Mouse (Mus musculus): ENCODE measurements around the gene Jag2.
A peak's percentile ranks its signal among the peaks of the same experiment; 100 is the strongest.

Jag2 gene

DNA sequence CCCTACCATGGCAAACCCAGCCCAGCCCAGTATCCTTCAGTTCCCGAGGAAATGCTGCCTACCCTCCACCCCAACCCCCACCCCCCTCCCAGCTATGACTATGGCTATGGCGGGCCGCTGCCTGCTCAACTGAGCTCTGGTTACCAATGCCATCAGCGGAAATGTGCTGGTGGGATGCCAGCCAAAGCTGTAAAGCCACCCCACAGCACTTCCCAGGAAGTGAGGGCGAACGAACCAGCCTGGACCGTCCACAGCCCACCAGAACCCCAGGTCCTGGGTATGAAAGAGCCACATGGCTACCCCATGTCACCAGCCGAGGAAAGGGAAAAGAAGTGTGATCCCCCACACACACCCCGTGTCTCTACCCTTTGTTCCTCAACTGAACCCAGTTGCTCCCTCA, 11.1 kb upstream of the Jag2 start:
- no peak for DNase-seq

GRCm38 (mm10) chr12:112940238-112940637, 10.7 kb upstream of the Jag2 start:
- no peak for DNase-seq

- no peak for DNase-seq
Measured at GRCm38 (mm10) chr12:112938873-112939565, 9.4 kb upstream of the Jag2 start.

- no peak for DNase-seq
Measured at GRCm38 (mm10) chr12:112938366-112938765, 8.8 kb upstream of the Jag2 start.

GRCm38 (mm10) chr12:112937906-112938305, 8.3 kb upstream of the Jag2 start:
- DNase-seq, result no peak

DNA sequence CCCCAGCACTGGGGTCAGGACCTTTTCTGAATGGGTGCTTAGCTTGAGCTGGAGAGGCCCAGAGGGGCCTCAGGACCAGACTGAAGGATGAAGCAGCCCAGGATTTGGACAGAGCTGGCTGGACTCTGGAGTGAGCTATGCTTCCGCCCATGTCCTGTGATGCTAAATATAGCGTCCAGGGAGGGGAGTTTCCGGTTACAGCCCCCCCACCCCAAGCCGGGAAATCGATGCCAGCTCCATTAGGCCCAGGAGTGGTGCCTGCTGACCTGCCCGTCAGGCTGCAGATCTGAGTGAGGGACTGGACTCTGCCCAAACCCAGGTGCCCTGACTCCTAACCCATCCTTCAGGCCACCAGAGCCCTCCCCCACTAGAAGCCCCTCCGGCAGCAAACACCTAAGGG, 3.1 kb upstream of the Jag2 start:
- DNase-seq, result no peak

- DNase-seq, result peak; percentile 42 to 46
Measured at GRCm38 (mm10) chr12:112928401-112929241, 955 bp downstream of the Jag2 start.

DNA sequence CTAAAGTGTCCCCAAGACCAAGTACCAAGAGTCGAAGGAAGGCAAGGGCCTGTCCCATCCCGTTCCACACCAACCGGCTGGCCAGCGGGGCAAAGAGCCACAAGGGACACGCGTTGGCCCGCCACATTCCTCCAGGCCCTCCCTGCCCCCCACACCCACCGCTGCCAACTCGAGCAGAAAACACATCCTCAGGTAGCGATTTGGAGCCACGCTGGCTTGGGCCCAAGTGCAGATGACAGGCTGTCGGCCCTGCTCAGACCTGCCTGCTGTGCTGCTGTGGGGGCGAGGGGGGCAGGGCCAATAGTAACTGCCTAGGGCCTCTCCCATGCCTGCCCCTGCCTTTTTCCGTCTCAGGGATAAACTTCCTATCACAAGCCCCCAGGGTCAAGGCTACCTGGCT, 2.3 kb downstream of the Jag2 start:
- DNase-seq, result no peak

- DNase-seq, result no peak
Measured at GRCm38 (mm10) chr12:112925950-112926349, 3.6 kb downstream of the Jag2 start.

DNA sequence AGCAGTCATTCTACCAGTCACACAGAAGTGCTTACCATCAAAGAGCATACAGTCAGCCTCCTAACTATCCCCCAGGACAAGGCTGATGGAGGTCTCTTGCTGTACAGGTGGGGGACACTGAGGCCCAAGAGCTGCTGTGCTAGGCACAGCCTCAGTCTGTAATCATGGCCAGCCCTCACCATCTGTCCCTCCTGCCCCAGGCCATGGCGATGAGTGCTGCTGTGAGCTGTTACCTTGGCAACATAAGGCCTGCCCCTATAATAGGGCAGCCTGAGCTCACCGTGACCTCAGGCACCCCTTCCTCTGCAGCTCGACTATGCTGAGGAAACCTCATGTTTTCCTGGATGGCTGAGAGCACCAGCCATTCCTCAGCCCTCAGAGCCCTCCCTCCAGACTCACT, 7.0 kb downstream of the Jag2 start:
- DNase-seq, result no peak

GRCm38 (mm10) chr12:112921518-112921917, 8.1 kb downstream of the Jag2 start:
- DNase-seq, result no peak

- no peak for DNase-seq
Measured at GRCm38 (mm10) chr12:112917906-112918305, 11.7 kb downstream of the Jag2 start.

- no peak for DNase-seq
Measured at GRCm38 (mm10) chr12:112917486-112917885, 12.1 kb downstream of the Jag2 start.

DNA sequence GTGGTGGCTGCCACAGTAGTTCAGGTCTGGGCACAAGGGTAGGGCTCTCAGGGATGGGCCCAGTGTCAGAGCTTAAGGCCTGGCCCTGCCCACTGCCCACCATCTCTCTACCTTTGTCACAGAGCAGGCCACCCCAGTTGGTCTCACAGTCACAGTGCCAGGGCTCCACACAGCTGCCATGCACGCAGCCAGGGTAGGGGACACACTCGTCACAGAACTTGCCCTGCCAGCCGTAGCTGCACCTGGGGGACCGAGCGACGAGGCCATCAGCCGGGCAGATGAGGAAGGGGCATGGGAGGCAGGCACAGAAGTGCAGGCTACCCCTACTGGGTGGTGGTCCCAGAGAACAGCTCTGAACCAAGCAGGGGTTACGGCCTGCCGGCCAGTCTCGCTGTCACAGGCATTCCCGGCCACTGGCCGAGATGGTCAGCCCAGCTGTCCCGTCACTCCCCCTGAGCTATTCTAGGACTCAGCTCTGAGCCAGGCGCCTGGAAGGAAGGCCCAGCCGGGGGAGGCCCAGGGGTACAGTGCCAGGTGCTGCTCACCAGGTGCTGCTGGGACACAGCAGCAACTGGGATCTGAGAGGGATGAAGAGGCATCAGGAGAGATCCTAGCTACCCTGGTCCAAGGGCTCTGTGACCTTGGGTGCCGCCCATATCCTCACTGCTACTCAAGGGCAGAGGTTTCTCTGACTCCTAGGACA, 12.7 kb downstream of the Jag2 start:
- DNase-seq, result no peak

DNA sequence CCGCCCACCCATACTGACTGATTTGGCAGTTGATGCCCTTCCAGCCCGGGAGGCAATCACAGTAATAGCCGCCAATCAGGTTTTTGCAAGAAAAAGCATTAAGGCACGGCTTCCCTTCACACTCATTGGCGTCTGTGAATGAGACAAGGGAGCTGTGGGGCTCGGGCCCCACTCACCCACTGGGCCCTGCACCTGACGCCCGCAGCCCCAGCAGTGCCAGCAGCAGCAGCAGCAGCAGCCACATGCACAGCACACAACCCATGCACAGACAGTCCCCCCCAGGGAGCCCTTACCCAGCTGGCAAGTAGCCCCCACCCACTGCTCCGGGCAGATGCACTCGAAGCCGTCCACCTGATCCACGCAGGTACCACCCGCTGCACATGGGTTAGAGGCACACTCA, 14.0 kb downstream of the Jag2 start:
- no peak for DNase-seq

GRCm38 (mm10) chr12:112914527-112914926, 15.0 kb downstream of the Jag2 start:
- no peak for DNase-seq

DNA sequence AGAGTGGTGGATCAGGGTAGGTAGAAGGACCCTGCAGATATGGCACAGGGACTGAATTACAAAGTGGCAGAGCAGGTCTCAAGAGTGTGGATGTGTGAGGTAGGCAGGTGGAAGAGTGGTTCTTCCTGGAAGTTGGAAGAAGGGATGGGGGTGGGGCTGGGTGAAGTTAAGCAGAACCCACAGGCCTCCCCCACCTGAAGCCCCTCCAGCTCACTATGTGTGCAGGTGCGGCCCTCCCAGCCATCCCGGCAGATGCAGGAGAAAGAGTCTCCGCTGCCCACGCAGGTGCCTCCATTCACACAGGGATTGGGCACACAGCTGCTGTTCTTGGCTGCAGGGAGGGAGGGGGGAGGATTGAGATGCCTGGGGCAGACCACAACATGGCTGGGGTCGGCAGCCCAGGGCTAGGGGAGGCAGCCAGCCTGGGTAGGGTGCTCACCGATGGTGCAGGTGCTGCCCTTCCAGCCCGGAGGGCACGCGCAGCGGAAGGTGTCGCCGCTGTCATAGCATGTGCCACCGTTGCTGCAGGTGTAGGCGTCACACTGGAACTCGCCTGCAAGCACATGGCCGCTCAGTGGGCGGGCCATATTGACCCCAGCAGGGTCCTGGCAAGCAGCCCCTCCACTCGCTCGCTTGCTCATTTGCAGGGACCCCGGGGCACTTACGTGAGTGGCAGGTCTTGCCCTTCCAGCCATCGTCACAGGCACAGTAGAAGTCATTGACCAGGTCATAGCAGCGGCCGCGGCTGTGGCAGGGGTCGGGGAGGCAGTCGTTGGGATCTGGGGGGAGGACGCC, 16.4 kb downstream of the Jag2 start:
- no peak for DNase-seq

GRCm38 (mm10) chr12:112911701-112912100, 17.9 kb downstream of the Jag2 start:
- DNase-seq, result no peak

DNA sequence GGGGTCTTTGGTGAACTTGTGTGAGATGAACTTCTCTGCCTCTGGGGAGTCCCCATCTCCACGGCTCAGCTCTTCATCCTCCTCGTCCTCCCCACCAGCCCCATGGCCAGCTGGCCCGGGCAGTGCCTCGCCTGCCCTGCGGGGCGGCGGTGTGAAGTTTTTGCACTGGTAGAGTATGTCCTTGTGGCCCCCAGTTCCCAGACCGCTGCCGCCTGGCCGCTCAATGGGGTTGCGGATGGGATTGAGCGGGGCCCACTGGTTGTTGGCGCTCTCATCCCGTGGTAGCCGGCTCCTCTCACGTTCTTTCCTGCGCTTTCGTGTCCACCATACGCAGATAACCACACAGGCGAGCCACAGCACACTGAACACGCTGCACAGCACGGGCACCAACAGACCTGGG, 20.6 kb downstream of the Jag2 start:
- DNase-seq, result no peak

- DNase-seq, result no peak
Measured at GRCm38 (mm10) chr12:112905001-112905400, 24.6 kb downstream of the Jag2 start.

DNA sequence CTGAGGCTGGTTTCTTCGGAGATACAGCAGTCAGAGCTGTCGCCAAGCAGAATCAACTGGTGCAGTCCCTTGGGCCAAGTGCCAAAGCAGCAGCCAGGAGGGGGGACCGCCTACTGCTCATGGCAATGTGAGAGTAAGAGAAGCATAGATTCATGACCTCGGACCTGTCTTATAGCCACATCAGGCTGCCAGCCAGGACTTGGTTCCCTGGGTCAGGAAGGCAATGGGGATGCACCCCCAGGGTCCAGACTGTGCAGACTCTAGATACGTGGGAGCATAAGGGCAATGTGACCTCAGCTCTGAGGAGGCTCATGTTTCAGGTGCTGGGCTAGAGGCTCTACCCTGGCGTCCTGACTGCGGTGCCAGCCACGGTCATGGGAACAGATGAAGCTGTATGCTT, 25.6 kb downstream of the Jag2 start:
- DNase-seq, result no peak

DNA sequence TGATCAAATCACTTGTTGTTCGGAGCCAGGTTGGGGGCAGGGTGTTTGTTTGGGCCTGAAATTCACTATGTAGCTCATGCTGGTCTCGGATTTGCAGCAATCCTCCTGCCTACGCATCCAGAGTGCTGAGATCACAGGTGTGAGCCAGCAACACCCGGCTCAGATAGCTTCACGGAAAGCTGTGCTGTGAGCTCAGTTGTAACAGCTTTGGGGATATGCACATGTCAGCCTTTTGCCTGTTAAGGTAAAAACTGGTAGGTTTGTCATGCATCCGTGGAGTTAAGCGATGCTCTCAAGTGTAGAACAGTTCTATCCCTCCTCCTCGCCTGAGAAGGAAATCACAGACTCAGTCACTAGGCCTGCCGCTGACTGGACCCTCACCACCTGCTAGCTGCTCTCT, 28.9 kb downstream of the Jag2 start:
- DNase-seq, result no peak

GRCm38 (mm10) chr12:112898960-112899359, 30.6 kb downstream of the Jag2 start:
- DNase-seq, result no peak
